Mouse (Mus musculus) thymus, postnatal 10 days (tissue): ENCODE measurements at regions not wholly inside any gene's neighbourhood (a gene's known extent, or its start where the extent isn't known, plus 50 kb on each side); places are given as distances from the start of the nearest gene placed in this dataset.
A peak's percentile ranks its signal among the peaks of the same experiment; 100 is the strongest.

Source experiments
- DNase-seq, 2 experiments: peaks; one replicate each; pipeline ENCODE4 v3.0.0; 2021; ENCODE audit warnings: low spot score in 2 of 2

GRCm38 (mm10) chr5:111893905-111894311, 160.2 kb downstream of the Gm26897 start:
- peak; percentile 57 to 62 for DNase-seq

DNA sequence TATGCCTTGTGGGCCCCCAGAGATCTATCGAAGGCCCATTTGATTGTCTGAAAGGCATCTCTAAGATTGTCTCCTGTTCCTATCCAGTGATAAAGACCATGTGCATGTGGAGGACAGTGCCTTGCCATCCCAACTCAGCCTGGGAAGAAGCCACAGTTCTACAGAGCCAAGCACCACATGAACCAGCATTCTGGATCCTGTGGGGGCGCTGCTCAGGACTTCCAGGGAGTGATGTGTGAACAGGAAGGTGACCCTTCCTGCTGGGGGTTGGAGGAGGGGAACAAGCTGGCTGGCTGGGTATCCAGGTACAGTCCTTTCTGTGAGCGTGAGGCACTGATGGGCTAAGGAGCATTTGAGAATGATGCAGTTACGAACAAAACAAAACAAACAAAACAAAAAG, 163.8 kb downstream of the Gm26897 start:
- no peak for DNase-seq

GRCm38 (mm10) chr5:111898482-111898881, 164.8 kb downstream of the Gm26897 start:
- no peak for DNase-seq

GRCm38 (mm10) chr5:111901197-111901596, 167.5 kb downstream of the Gm26897 start:
- no peak for DNase-seq

DNA sequence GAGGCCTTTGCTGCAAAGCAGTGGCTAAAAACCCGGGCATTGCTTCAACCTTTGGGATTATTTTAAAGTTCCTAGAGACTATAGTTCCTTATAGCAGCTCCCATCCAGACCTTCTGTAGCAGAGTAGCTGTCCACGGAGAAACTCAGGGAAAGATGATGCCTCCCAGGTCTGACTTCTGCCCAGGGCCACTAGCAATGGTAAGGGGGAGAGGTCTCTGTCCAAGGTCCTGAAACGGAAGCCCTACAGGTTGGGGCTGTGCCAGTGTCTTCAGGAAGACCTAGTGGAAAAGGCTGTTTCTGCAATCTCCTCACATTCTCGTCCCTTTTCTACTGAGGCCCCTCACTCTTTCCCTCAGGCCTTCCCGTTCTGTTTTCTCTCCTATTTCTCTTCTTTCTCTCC, 168.0 kb downstream of the Gm26897 start:
- peak; percentile 28 to 68 for DNase-seq

GRCm38 (mm10) chr5:111908085-111908484, 174.4 kb downstream of the Gm26897 start:
- DNase-seq, result no peak

GRCm38 (mm10) chr5:111910514-111910913, 176.8 kb downstream of the Gm26897 start:
- no peak for DNase-seq

DNA sequence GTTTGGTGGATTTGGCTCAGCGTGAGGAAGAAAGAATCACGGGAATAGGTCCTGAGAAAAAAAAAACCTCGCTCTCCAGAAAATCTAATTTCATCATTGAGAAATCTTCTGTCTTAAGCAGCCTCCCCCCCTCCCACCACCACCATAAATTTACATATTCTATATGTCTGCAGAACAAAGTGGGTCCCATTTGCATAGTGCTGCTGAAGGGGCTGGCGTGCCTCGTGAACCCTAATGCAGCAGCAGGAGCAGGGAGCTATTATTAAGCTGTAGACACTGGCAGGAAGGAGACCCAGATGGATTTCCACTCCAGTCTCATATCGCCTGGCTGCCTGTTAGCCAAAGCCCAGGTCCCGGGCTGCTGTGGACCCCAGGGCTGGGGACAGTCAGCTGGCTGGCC, 179.6 kb downstream of the Gm26897 start:
- DNase-seq, result no peak

DNA sequence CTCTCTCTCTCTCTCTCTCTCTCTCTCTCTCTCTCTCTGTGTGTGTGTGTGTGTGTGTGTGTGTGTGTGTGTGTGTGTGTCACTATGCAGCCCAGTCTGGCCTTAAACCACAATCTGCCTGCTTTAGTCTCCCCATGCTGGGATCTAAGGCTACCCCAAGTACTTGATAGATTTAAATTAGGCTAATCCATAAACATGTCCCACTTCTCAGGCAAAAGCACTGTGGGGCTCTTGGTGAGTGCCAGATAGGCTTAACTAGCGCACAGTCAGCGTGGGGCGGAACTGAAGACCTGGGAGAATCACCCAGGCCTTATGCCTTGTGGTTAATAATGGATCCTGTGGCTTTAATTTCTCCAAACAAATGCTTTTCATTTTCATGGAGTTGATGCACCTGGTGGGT, 180.6 kb downstream of the Gm26897 start:
- DNase-seq, result no peak

GRCm38 (mm10) chr5:111917643-111918252, 184.0 kb downstream of the Gm26897 start:
- no peak for DNase-seq

DNA sequence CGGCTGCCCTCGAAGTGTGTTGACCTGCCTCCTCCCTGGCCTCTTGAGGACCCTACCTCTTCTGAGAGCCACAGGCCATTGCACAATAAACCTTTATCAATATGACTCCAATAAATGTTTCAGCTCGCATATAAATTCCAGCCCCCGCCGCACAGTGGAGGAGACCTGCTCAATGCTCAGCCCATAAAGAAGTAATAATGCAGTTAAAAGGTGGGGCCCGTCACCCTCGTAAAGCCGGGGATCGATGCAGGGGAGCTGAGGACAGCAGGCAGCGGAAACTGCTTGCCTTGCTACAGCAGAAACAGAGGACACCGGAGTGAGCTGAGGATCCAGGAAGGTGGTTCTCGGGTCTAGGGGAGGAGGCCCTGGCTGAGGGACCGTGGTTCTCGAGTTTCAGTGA, 185.2 kb downstream of the Gm26897 start:
- DNase-seq, result no peak

- no peak for DNase-seq
These were observed 189.4 kb downstream of the Gm26897 start for GRCm38 (mm10) chr5:111922991-111923701.

- no peak for DNase-seq
These were observed 192.0 kb downstream of the Gm26897 start for GRCm38 (mm10) chr5:111925757-111926156.

- DNase-seq, result no peak
These were observed 195.7 kb downstream of the Gm26897 start for GRCm38 (mm10) chr5:111929180-111929990.

- DNase-seq, result no peak
These were observed 196.2 kb downstream of the Gm26897 start for GRCm38 (mm10) chr5:111929991-111930339.

- peak in 1 of 2 experiments; percentile 22 for DNase-seq
These were observed 198.0 kb downstream of the Gm26897 start for GRCm38 (mm10) chr5:111931733-111932132.

DNA sequence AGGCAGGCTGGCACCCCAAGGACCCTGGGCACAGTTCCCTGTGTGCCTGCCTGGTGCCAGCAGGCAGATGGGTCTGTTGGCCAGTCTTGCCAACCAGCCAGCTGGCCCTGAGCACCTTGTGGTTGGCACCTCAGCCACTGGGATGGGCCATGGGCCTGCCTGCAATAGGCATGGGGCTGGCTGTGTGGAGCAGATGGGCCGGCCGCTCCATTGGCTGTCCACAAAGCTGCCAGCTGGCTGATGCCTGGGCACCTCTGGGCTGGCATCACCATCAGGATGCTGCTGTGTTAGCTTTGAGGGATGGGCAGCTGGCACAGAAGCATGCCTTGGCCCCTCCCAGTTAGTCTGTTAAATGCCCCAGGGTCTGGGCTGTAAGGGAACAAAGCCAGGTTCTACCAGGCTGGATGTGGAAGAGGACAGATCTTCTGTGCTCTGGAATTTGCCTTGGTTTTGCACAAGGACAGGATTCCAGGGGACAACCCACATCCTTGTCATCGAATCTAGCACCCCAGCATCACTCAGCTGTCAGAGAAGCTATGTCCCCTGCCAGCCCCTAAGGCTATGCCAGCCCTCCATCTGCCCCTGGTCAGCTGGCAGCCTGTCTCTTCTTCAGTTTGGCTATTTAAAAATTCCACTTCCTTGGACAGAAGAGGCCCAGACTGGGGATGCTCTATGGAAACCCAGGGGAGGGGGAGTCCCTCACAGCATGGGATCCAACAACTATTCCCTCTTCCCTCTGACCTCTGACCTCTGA, 201.8 kb downstream of the Gm26897 start:
- DNase-seq, result no peak

DNA sequence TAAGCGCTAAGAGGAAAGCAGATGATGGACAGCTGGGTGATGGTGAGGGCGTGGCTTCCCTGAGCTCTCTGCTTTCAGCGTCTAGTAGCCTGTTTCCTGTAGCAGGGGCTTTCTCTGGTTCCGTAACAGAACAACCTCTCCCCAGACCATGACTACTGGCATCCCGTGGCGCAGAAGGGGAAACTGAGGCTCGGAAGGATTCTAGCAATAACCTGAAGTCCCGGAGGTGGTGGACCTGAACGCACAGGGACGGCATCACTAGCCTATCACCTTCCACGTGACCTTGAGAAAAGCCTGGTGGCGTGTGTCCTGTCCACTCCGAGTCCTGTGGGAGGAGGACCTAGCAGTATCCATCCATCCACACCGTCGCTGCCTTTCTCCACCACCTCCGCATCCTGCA, 208.1 kb downstream of the Gm26897 start:
- DNase-seq, result no peak

DNA sequence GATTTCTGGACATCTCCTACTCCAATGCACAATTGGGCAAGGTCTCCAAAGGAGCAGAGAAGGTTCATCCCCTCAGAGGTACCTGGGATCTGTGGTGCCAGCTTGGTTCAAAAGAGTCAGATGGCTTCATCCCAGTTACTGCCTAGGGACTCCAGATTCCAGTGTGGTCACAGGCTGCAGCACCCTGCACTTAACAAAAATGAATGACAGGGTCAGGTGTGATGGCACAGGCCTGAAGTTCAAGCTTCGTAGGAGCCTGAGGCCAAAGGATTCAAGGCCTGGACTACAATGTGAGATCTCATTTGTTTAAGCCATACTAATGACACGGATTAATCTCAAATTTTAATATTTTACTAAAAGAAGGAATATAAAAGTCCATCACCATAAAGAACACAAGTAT, 209.1 kb downstream of the Gm26897 start:
- DNase-seq, result no peak

DNA sequence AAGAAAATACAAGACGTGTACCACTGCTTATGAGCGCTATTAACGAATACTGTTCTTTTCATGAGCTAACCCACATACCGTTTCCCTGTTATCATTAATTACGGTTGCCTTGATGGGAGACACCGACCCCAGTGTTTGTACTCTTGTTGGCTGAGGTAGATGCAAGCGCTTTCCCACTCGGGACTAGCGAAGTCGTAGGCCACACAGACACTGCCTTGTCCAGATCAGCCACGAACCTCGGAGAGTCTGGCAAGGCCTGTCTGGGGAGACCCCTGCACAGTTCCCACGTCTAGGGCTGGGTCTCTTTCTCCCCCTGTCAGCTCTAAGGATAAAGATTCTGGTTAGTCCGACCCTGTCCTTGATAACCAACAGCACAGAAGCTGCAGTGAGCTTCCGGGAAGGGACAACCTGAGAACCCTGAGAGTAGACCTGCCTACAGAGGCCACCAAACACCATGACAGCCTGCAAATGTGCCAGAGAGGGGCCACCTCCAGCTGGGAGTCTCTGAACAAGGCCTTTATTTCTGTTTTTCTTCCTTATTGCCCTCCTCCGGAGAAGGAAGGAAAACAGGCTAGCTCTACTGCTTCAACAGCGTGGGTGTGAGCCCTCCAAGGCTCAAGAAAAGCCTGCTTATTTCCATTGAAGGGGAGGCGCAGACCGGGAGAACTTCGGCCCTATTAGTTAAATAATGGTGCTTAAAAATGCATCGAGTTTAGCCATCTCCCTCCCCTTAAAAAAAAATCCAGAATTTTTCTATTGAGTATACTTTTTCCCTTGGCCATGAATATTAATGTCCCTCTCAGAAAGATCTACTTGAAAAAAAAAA, 209.8 kb downstream of the Gm26897 start:
- no peak for DNase-seq

DNA sequence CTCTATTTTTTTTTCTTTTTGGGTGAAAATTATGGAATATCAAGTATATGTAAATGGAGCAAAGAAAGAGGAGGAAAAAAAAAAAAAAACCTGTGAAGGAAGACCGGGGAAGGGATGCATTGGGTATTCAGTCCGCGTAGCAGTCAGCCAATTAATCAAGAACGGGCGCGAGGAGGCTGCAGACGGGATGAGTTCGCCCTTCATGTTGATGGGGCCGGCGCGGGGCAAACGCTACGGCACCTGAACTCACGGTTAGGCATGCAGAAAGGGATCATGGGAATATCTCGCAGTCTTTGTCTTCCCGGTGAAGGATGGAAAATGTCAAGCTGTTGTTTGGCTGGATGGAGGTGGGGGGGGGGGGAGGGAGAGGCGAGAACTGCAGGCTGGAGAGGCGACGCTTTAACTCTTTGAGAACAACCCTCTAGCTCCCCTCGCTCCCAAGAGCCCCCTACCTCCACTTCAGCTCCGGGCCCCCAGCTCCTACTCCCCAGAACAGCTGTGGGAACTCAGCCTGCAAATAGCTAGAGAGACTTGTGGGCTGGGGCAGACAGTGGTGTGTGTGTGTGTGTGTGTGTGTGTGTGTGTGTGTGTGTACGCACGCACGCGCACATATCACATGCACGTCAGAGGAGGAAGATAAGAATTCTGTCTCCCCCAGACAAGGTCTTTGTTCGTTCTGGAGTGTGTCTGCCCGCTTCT, 210.7 kb downstream of the Gm26897 start:
- no peak for DNase-seq
